Mouse (Mus musculus) liver, embryonic 14.5 days (tissue): ENCODE measurements around the gene Gna11. TPM values are rescaled to one million over a fixed set of nuclear protein-coding genes. Genes with fewer than 3 reads are reported as not detected.
A peak's percentile ranks its signal among the peaks of the same experiment; 100 is the strongest.

Source experiments
- ATAC-seq: fragments of 200-750 bp; cut with Nextera tagmentation; 2 replicates; pipeline ENCODE4 v1.8.0; 2017; ENCODE audit warnings: moderate number of reproducible peaks, mild to moderate bottlenecking, moderate library complexity; ENCODE audit not compliant: insufficient read depth
- DNase-seq, 3 experiments: peaks; one replicate each; pipeline ENCODE4 v3.0.0-alpha.2; 2012 to 2013; ENCODE audit warnings: low read depth in 3 of 3, low spot score in 3 of 3
- H3K27ac ChIP-seq: fragments of 300-500 bp; sonication (generic); 2 replicates; pipeline ENCODE4 v1.5.1; 2014; ENCODE audit warnings: moderate library complexity, mild to moderate bottlenecking, control low read depth, inconsistent platforms
- H3K27me3 ChIP-seq: fragments of 300-500 bp; sonication (generic); 2 replicates; pipeline ENCODE4 v1.6.1; 2014; ENCODE audit warnings: mild to moderate bottlenecking, low read length, moderate library complexity; ENCODE audit not compliant: control insufficient read depth, insufficient read depth
- H3K36me3 ChIP-seq: fragments of 300-500 bp; sonication (generic); replicated peaks from 2 replicates; pipeline ENCODE4 v1.6.1; 2014; ENCODE audit warnings: low read depth; ENCODE audit not compliant: control insufficient read depth, insufficient read depth
- H3K4me1 ChIP-seq, 2 experiments: fragments of 200-500 bp in 1 of 2; fragments of 300-500 bp in 1 of 2; sonication (generic) in 1 of 2; replicated peaks; 2 replicates each; pipeline ENCODE4 v1.6.1; 2012 to 2014; ENCODE audit warnings: antibody characterized with exemption in 1 of 2, inconsistent platforms in 1 of 2, low read length in 1 of 2; ENCODE audit not compliant: control insufficient read depth in 2 of 2, insufficient read depth in 2 of 2
- H3K4me2 ChIP-seq: fragments of 300-500 bp; sonication (generic); 2 replicates; pipeline ENCODE4 v1.6.1; 2014; ENCODE audit warnings: low read depth, mild to moderate bottlenecking, control low read depth, moderate library complexity
- H3K4me3 ChIP-seq, 2 experiments: fragments of 200-500 bp in 1 of 2; fragments of 300-500 bp in 1 of 2; sonication (generic) in 1 of 2; 2 replicates each; pipeline ENCODE4 v1.5.1; 2012 to 2014; ENCODE audit warnings: low read depth in 2 of 2, low read length in 2 of 2, mild to moderate bottlenecking in 2 of 2, control low read depth in 1 of 2, inconsistent platforms in 1 of 2, moderate library complexity in 1 of 2; ENCODE audit not compliant: insufficient read depth in 1 of 2
- H3K9ac ChIP-seq: fragments of 300-500 bp; sonication (generic); replicated peaks from 2 replicates; pipeline ENCODE4 v1.6.1; 2014; ENCODE audit warnings: mild to moderate bottlenecking, control low read depth, moderate library complexity
- H3K9me3 ChIP-seq: fragments of 300-500 bp; sonication (generic); 2 replicates; pipeline ENCODE4 v1.6.1; 2016; ENCODE audit warnings: low read length, mixed read lengths; ENCODE audit not compliant: control insufficient read depth
- CTCF ChIP-seq: IDR thresholded peaks from 2 replicates; pipeline ENCODE4 v1.5.1; 2016; ENCODE audit warnings: antibody characterized with exemption, low read depth, control low read depth
- EP300 ChIP-seq: IDR thresholded peaks from 2 replicates; pipeline ENCODE4 v1.6.1; 2016; ENCODE audit warnings: antibody characterized with exemption, low read depth
- WGBS: fragments of 180-500 bp; shearing (Covaris S2); extraction: QIAGEN DNeasy Blood & Tissue Kit; methylation state at CpG from one replicate; pipeline ENCODE4 v1.1.7; 2014; ENCODE audit not compliant: insufficient replicate concordance; 5-methylcytosine and 5-hydroxymethylcytosine counted together
- polyA plus RNA-seq, 2 experiments: library from polyadenylated mRNA; depleted of rRNA in 1 of 2; stranded (reverse) in 1 of 2; unstranded in 1 of 2; fragments of >200 nt; fragmentation: Nextera tagmentation in 1 of 2; extraction: Ambion mirVana in 1 of 2; gene quantifications; 2 replicates each; pipeline versions ENCODE4 v1.2.1 to v1.2.3; 2012 to 2014

Gna11 gene
- polyA plus RNA-seq, 2 experiments = 17.0 to 17.4 TPM

- DNase-seq = no peak
- ATAC-seq = no peak
- Histone ChIP-seq H3K9me3 (no peaks in the 10 kb centered on the region), H3K4me1 (peaks cover 15 to 21% of the 10 kb centered on the region in 2 experiments), H3K36me3 (no peaks in the 10 kb centered on the region), H3K4me3 (no peak overlapping the region), H3K4me2 (no peak overlapping the region), H3K27ac (no peak overlapping the region), H3K27me3 (no peaks in the 10 kb centered on the region), H3K9ac (no peak overlapping the region)
- WGBS = 68% methylated on average over 5 of the region's 5 CpGs
- TF ChIP-seq EP300 = no peak
These were observed 4.0 kb upstream of the Gna11 start for GRCm38 (mm10) chr10:81548944-81549343.

DNA sequence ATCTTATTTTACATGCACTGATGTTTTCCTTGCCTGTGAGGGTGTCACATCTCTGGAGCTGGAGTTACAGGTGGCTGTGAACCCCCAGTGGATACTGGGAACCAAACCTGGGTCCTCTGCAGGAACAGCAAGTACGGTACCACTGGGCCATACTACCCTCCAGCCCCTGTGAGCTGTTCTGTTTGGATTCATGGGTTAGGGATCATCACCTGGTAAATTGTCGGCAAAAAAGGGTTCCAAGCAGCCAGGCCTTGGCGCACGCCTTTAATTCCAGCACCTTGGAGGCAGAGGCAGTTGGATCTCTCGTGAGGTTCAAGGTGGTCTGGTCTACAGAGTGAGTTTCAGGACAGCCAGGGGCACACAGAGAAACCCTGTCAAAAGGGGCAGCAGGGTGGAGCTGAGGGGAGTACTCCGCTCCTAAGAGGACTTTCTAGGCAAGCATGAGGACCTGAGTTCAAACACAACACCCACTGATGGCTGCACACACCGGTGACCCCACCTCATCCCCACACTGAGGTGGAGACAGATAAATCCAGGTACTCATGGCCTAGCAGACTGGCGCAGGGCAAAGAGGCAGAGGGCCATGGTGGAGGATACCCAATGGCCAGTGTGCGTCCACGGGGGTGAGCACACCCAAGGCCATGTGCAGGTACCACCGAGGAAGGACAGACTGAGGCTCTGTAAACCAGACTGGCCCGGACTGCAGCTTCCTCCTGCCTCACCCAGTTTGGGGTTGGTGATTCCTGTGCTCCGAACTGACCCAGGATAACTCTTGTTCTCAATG is 2.0 kb upstream of the Gna11 start:
- ATAC-seq = no peak
- Histone ChIP-seq H3K27ac (peak overlapping the region; percentile 69), H3K9ac (peak overlapping the region; percentile 24; the same call in 1 of the 2 replicates), H3K36me3 (no peaks in the 10 kb centered on the region), H3K4me1 (peaks cover 19 to 38% of the 10 kb centered on the region in 2 experiments), H3K4me2 (peak overlapping the region; percentile 88; the same call in 1 of the 2 replicates), H3K4me3 (no peak overlapping the region), H3K9me3 (no peaks in the 10 kb centered on the region), H3K27me3 (no peaks in the 10 kb centered on the region)
- no peak for DNase-seq
- TF ChIP-seq EP300 (no peak), CTCF (no peak)
- WGBS = 76% methylated on average over 13 of the region's 13 CpGs

- Histone ChIP-seq H3K4me3 (peak overlapping the region; percentile 4 to 27; a peak in 2 of 4 replicates), H3K9me3 (no peaks in the 10 kb centered on the region), H3K4me1 (peaks cover 17 to 35% of the 10 kb centered on the region in 2 experiments), H3K36me3 (no peaks in the 10 kb centered on the region), H3K27ac (peak overlapping the region; percentile 69), H3K4me2 (peak overlapping the region; percentile 88), H3K9ac (peak overlapping the region; percentile 24), H3K27me3 (no peaks in the 10 kb centered on the region)
- TF ChIP-seq EP300 = no peak
- TF ChIP-seq CTCF = no peak
- ATAC-seq (peak; percentile 21), DNase-seq (peak in 2 of 3 experiments; percentile 50 to 60)
- WGBS = 9% methylated on average over 5 of the region's 5 CpGs
These were observed 1.3 kb upstream of the Gna11 start for GRCm38 (mm10) chr10:81546332-81546731.

- Histone ChIP-seq H3K4me3 (peak overlapping the region; percentile 71 to 78), H3K36me3 (no peaks in the 10 kb centered on the region), H3K9me3 (no peaks in the 10 kb centered on the region), H3K9ac (peak overlapping the region; percentile 74), H3K4me2 (peak overlapping the region; percentile 88), H3K27me3 (no peaks in the 10 kb centered on the region), H3K4me1 (peaks cover 17 to 34% of the 10 kb centered on the region in 2 experiments), H3K27ac (peak overlapping the region; percentile 46)
- DNase-seq = no peak
- TF ChIP-seq EP300 = no peak
- no peak for TF ChIP-seq CTCF
- under 1% methylated on average over 88 of the region's 93 CpGs for WGBS
- peak; percentile 19; the same call in 1 of the 2 replicates for ATAC-seq
These were observed 462 bp downstream of the Gna11 start for GRCm38 (mm10) chr10:81544296-81545160.

- peaks cover 17 to 34% of the 10 kb centered on the region in 2 experiments for H3K4me1 ChIP-seq
- H3K27ac ChIP-seq = no peak overlapping the region
- H3K9me3 ChIP-seq = no peaks in the 10 kb centered on the region
- H3K4me2 ChIP-seq = peak overlapping the region; percentile 88
- peak overlapping the region; percentile 71 to 78 for H3K4me3 ChIP-seq
- no peaks in the 10 kb centered on the region for H3K27me3 ChIP-seq
- no peaks in the 10 kb centered on the region for H3K36me3 ChIP-seq
- H3K9ac ChIP-seq = peak overlapping the region; percentile 74
- DNase-seq (no peak), ATAC-seq (no peak)
- TF ChIP-seq CTCF = no peak
- WGBS = 83% methylated on average over 1 of the region's 1 CpGs
These were observed 1.4 kb downstream of the Gna11 start for GRCm38 (mm10) chr10:81543633-81544032.
